Mouse (Mus musculus) neutrophil, adult 59 days (primary cell): Measurements from ENCODE around the gene Minpp1. TPM values are rescaled to one million over a fixed set of nuclear protein-coding genes. Genes with fewer than 3 reads are reported as not detected.

Source experiments
- total RNA-seq, 2 experiments: library from RNA; stranded (reverse); gene quantifications; 1 replicate in 1 of 2; 2 replicates in 1 of 2; pipeline ENCODE4 v1.2.4; 2023

Gene Minpp1
- total RNA-seq, result 10 to 100 TPM; 18.6 to 26.1 TPM

GRCm38 (mm10) chr19:32485681-32486105 lies at the start of gene Minpp1:
Minpp1 (plus strand) TSS chr19:32485769.

GRCm38 (mm10) chr19:32466478-32466877 lies 19.1 kb upstream of the Minpp1 start, which contains the start of gene Rpl9-ps6:
Rpl9-ps6 (minus strand) TSS chr19:32466578.

Other genes starting within 250 kb of the Minpp1 start
- 100 to 1,000 TPM; 112 to 115 TPM for gene Sgms1, start 96.1 kb upstream of the Minpp1 start, total RNA-seq
- 10 to 100 TPM; 24.8 to 29.3 TPM for gene Rpl9-ps6, start 19.2 kb upstream of the Minpp1 start, total RNA-seq
- gene Papss2, start 110.0 kb downstream of the Minpp1 start, total RNA-seq, result 10 to 100 TPM; 16.2 to 20.8 TPM